20 mouse cellular contexts compared by ENCODE assay signal in the genomic region with DNA sequence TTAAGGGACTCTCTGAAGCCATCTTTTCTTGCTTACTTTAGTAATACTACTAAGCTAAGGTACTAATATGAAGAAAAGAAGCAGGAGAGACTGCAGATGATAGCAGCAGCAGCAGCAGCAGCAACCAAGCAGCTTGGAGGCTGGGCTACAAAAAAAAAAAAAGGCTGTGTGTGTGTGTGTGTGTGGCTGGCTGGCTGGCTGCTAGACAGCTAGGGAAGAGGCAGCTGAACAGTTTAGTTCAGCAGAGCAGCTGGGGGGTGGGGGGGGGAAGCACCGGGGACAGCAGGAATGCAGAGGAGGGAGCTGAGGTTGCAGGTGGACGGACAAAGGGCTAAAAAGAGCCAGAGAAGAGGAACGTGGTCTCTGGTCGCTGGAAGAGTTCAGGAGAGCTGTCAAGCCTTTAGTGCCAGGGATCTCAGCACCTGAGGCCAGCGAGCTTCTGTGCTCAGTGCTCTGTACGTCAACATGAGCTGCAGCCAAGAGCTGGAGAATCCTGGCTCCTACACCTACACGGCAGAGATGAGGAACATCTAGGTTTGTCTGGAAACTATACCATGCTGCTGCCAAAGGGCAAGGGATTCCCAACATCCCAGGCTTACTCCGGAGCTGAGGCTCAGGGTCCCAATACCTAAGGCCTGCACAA.
DNase-seq lines count a peak whose midpoint lies in the region; ATAC-seq and TF ChIP-seq lines count a peak whose summit lies in the region.
"Had no signal": no experiment of that assay in that cellular context is flagged by ENCODE, and none has a peak within 500 bp of the region (broad histone marks: within the 10 kb centered on the region; RNA-seq: fewer than 3 reads in every experiment).

No protein-coding gene starts in this region.

- ATAC-seq in embryonic facial prominence, embryonic 14.5 days (ENCODE audit: low read depth) = no peak
- no peak for ATAC-seq in heart, embryonic 12.5 days (ENCODE audit: insufficient number of reproducible peaks, low FRiP score)
- ATAC-seq in hindbrain, postnatal 0 days = peak; percentile 49; the same call in 1 of the 2 replicates
- ATAC-seq in hindbrain, embryonic 11.5 days (ENCODE audit: low FRiP score) = no peak
- ATAC-seq: intestine, embryonic 15.5 days; midbrain, embryonic 16.5 days had no signal

- DNase-seq in embryonic facial prominence, embryonic 14.5 days (ENCODE audit: low spot score) = peak; percentile 23
- DNase-seq in embryonic facial prominence, embryonic 10.5 days (ENCODE audit: low spot score) = no peak
- no peak for DNase-seq in heart, postnatal 36 days
- peak; percentile 13 for DNase-seq in hindbrain, postnatal 0 days (ENCODE audit: low spot score)
- DNase-seq in hindbrain, embryonic 11.5 days (ENCODE audit: low spot score) = no peak
- peak; percentile 51 for DNase-seq in brain, embryonic 14.5 days (ENCODE audit: low read depth)
- DNase-seq: adrenal gland, postnatal 25 days; gastrocnemius, postnatal 14 days; lung, postnatal 4 days; right cerebral cortex, postnatal 14 days; thymus, adult 2 months had no signal

- TF ChIP-seq CTCF in hindbrain, postnatal 0 days (IDR thresholded peaks at IDR 0.05; ENCODE audit: low read depth) = no peak
- TF ChIP-seq CTCF in brain, embryonic 14.5 days (IDR thresholded peaks at IDR 0.05; ENCODE audit: borderline replicate concordance, extremely low read depth, insufficient read depth, insufficient read length) = no peak

- TF ChIP-seq POLR2A in brain, embryonic 14.5 days (IDR thresholded peaks at IDR 0.05; ENCODE audit: borderline replicate concordance, extremely low read depth, insufficient read depth, insufficient read length, poor library complexity, severe bottlenecking) = no peak

- no peak overlapping the region for H3K4me2 ChIP-seq in embryonic facial prominence, embryonic 14.5 days (ENCODE audit: low read depth, low read length)
- H3K4me2 ChIP-seq in heart, embryonic 12.5 days = peak overlapping the region; percentile 28; the same call in 1 of the 2 replicates
- H3K4me2 ChIP-seq in hindbrain, postnatal 0 days (ENCODE audit: low read depth, low read length) = no peak overlapping the region
- no peak overlapping the region for H3K4me2 ChIP-seq in hindbrain, embryonic 11.5 days (replicated peaks; ENCODE audit: low read depth, low read length)
- H3K4me2 ChIP-seq: embryonic facial prominence, embryonic 15.5 days; intestine, embryonic 15.5 days; limb, embryonic 12.5 days; lung, embryonic 15.5 days; neural tube, embryonic 15.5 days had no signal

- intact Hi-C loops in heart, postnatal 36 days (cut with DNase I) = no loop called here

- no peak overlapping the region for H3K27ac ChIP-seq in embryonic facial prominence, embryonic 14.5 days (replicated peaks; ENCODE audit: low read depth, low read length)
- H3K27ac ChIP-seq in embryonic facial prominence, embryonic 10.5 days (replicated peaks) = no peak overlapping the region
- H3K27ac ChIP-seq in heart, embryonic 12.5 days (ENCODE audit: poor library complexity, severe bottlenecking) = no peak overlapping the region
- no peak overlapping the region for H3K27ac ChIP-seq in hindbrain, postnatal 0 days
- no peak overlapping the region for H3K27ac ChIP-seq in hindbrain, embryonic 11.5 days (ENCODE audit: low read depth, low read length)
- H3K27ac ChIP-seq: embryonic facial prominence, embryonic 15.5 days; intestine, embryonic 15.5 days; limb, embryonic 12.5 days; liver, embryonic 14.5 days; lung, embryonic 15.5 days; neural tube, embryonic 15.5 days had no signal

- H3K4me3 ChIP-seq in embryonic facial prominence, embryonic 14.5 days (ENCODE audit: low read depth, low read length) = no peak overlapping the region
- no peak overlapping the region for H3K4me3 ChIP-seq in embryonic facial prominence, embryonic 10.5 days
- H3K4me3 ChIP-seq in heart, embryonic 12.5 days = no peak overlapping the region
- H3K4me3 ChIP-seq in hindbrain, postnatal 0 days (ENCODE audit: low read length) = no peak overlapping the region
- no peak overlapping the region for H3K4me3 ChIP-seq in hindbrain, embryonic 11.5 days (ENCODE audit: low read depth, low read length)
- H3K4me3 ChIP-seq: embryonic facial prominence, embryonic 15.5 days; intestine, embryonic 15.5 days; limb, embryonic 12.5 days; lung, embryonic 15.5 days; neural tube, embryonic 15.5 days had no signal

- H3K9me3 ChIP-seq in embryonic facial prominence, embryonic 14.5 days (ENCODE audit: control insufficient read depth, low read length) = no peaks in the 10 kb centered on the region
- no peaks in the 10 kb centered on the region for H3K9me3 ChIP-seq in embryonic facial prominence, embryonic 10.5 days
- H3K9me3 ChIP-seq in heart, embryonic 12.5 days (replicated peaks) = no peaks in the 10 kb centered on the region
- H3K9me3 ChIP-seq in hindbrain, postnatal 0 days (ENCODE audit: low read length) = no peaks in the 10 kb centered on the region
- no peaks in the 10 kb centered on the region for H3K9me3 ChIP-seq in hindbrain, embryonic 11.5 days (ENCODE audit: control insufficient read depth, low read length)
- H3K9me3 ChIP-seq: embryonic facial prominence, embryonic 15.5 days; intestine, embryonic 15.5 days; limb, embryonic 12.5 days; lung, embryonic 15.5 days; neural tube, embryonic 15.5 days had no signal

- 50% methylated on average over 8 of the region's 8 CpGs for WGBS in embryonic facial prominence, embryonic 14.5 days
- 64% methylated on average over 8 of the region's 8 CpGs for WGBS in embryonic facial prominence, embryonic 10.5 days
- WGBS in heart, embryonic 12.5 days = 41% methylated on average over 8 of the region's 8 CpGs
- 42% methylated on average over 8 of the region's 8 CpGs for WGBS in hindbrain, postnatal 0 days
- WGBS in hindbrain, embryonic 11.5 days = 54% methylated on average over 8 of the region's 8 CpGs

- H3K36me3 ChIP-seq in embryonic facial prominence, embryonic 14.5 days (ENCODE audit: control insufficient read depth, insufficient read depth, low read length) = no peaks in the 10 kb centered on the region
- no peaks in the 10 kb centered on the region for H3K36me3 ChIP-seq in embryonic facial prominence, embryonic 10.5 days (replicated peaks)
- H3K36me3 ChIP-seq in heart, embryonic 12.5 days = no peaks in the 10 kb centered on the region
- no peaks in the 10 kb centered on the region for H3K36me3 ChIP-seq in hindbrain, postnatal 0 days (ENCODE audit: insufficient read depth, low read length)
- no peaks in the 10 kb centered on the region for H3K36me3 ChIP-seq in hindbrain, embryonic 11.5 days (ENCODE audit: control insufficient read depth, insufficient read depth, low read length)
- H3K36me3 ChIP-seq: embryonic facial prominence, embryonic 15.5 days; intestine, embryonic 15.5 days; limb, embryonic 12.5 days; lung, embryonic 15.5 days; neural tube, embryonic 15.5 days had no signal

- H3K4me1 ChIP-seq in embryonic facial prominence, embryonic 14.5 days (ENCODE audit: control insufficient read depth, insufficient read depth, low read length) = 0 out of 2 replicates have a peak, but pooled peaks cover 4% of the 10 kb centered on the region
- H3K4me1 ChIP-seq in embryonic facial prominence, embryonic 10.5 days = peaks cover 5% of the 10 kb centered on the region; the same call in 1 of the 2 replicates
- H3K4me1 ChIP-seq in heart, embryonic 12.5 days (replicated peaks) = peaks cover 16% of the 10 kb centered on the region
- no peaks in the 10 kb centered on the region for H3K4me1 ChIP-seq in hindbrain, postnatal 0 days (ENCODE audit: insufficient read depth, low read length)
- H3K4me1 ChIP-seq in hindbrain, embryonic 11.5 days (replicated peaks; ENCODE audit: control insufficient read depth, insufficient read depth, low read length) = no peaks in the 10 kb centered on the region
- H3K4me1 ChIP-seq: lung, embryonic 15.5 days had no signal

- H3K27me3 ChIP-seq in embryonic facial prominence, embryonic 14.5 days (replicated peaks; ENCODE audit: control insufficient read depth, insufficient read depth, low read length) = no peaks in the 10 kb centered on the region
- no peaks in the 10 kb centered on the region for H3K27me3 ChIP-seq in embryonic facial prominence, embryonic 10.5 days (replicated peaks; ENCODE audit: low read depth, poor library complexity, severe bottlenecking)
- H3K27me3 ChIP-seq in heart, embryonic 12.5 days (replicated peaks) = no peaks in the 10 kb centered on the region
- H3K27me3 ChIP-seq in hindbrain, postnatal 0 days (ENCODE audit: insufficient read depth, low read length) = no peaks in the 10 kb centered on the region
- no peaks in the 10 kb centered on the region for H3K27me3 ChIP-seq in hindbrain, embryonic 11.5 days (ENCODE audit: control insufficient read depth, insufficient read depth, low read length)
- H3K27me3 ChIP-seq: CH12.LX; embryonic facial prominence, embryonic 15.5 days; intestine, embryonic 15.5 days; limb, embryonic 12.5 days; lung, embryonic 15.5 days; neural tube, embryonic 15.5 days had no signal

- no peak overlapping the region for H3K9ac ChIP-seq in embryonic facial prominence, embryonic 14.5 days (ENCODE audit: low read depth, low read length)
- H3K9ac ChIP-seq in heart, embryonic 12.5 days = no peak overlapping the region
- H3K9ac ChIP-seq in hindbrain, postnatal 0 days (replicated peaks; ENCODE audit: low read length) = no peak overlapping the region
- no peak overlapping the region for H3K9ac ChIP-seq in hindbrain, embryonic 11.5 days (ENCODE audit: low read depth, low read length)
- H3K9ac ChIP-seq: embryonic facial prominence, embryonic 15.5 days; intestine, embryonic 15.5 days; limb, embryonic 12.5 days; liver, embryonic 14.5 days; lung, embryonic 15.5 days; neural tube, embryonic 15.5 days had no signal

Comparison
In these comparisons a context has a peak if more than half of its experiments do, and no peak if none do; other contexts are left out.
1. DNase-seq: peak in embryonic facial prominence, embryonic 14.5 days (single experiment), hindbrain, postnatal 0 days (single experiment) and brain, embryonic 14.5 days (single experiment); none in embryonic facial prominence, embryonic 10.5 days (single experiment), heart, postnatal 36 days (0 of 2) and hindbrain, embryonic 11.5 days (single experiment).